Mouse (Mus musculus) embryo, embryonic 10 days (tissue): Measurements from ENCODE around the gene Rsad2.

Experiments used
- DNase-seq: peaks from one replicate; pipeline ENCODE4 v3.0.0-alpha.2; 2015; ENCODE audit warnings: low spot score

Rsad2 gene

DNA sequence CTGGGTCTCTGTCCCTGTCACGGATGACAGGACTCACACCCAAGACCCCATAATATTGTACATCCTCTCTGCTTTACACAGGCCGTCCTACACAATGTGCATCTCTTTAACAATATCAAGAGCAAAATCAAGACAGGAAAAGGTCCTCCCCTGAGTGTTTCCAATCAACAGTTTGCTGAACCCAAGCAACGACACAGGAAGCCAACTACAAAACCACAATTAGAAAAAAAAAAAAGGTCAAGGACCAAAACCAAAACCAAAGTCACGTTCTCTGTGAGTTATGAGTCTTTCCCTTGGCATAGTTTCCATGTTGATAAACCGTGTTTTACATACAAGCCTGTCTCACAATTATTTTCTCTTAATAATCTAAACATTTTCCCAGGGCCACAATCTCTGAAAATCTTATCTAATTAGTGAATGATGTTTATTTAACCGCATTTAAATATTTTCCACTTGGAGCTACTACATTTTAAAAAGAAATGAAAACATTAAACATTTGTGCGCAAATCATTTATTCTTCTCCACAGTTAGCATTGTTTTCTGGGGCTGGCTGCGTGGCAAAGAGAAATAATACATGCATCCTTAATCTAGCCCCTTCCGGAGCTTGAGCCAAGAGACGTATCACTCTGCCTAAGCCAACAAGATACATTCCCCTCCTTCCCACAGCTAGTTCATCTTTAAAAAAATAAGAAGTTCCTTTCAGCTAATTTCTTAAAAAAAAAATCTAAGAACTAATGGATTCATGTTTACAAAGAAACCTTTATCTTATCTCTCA is 54.4 kb downstream of the Rsad2 start:
- DNase-seq: no peak

DNA sequence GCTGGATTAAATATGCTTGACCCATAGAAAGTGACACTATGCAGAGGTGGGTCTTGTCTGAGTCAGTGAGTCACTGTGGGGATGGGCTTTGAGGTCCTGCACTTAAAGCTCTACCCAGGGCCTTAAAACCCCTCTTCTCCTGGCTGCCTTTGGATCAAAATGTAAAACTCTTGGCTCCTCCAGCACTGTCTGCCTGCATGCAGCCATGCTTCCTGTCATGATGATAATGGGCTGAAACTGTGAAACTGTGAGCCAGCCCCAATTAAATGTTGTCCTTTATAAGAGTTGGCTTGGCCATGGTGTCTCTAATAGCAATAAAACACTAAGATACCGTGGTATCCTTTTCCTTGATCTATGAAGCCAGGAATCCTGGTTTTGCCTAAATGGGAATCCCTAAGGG is 55.0 kb downstream of the Rsad2 start:
- no peak for DNase-seq

DNA sequence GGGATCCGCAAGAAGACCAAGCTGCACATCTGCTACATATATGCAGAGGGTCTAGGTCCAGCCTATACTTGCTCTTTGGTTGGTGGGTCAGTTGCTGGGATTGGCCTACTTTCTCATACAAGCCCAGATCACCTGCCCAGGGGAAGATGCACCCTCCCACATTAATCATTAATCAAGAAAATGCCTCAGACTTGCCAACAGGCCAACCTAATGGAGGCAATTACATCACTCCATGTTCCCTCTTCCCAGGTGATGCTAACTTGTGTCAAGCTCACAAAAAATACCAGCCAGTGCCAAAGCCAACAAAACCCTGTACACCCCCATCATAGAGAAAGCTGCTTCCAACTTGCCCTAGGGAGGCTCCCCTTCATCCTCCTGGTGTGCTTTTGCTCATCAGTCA is 55.5 kb downstream of the Rsad2 start:
- DNase-seq: no peak

DNA sequence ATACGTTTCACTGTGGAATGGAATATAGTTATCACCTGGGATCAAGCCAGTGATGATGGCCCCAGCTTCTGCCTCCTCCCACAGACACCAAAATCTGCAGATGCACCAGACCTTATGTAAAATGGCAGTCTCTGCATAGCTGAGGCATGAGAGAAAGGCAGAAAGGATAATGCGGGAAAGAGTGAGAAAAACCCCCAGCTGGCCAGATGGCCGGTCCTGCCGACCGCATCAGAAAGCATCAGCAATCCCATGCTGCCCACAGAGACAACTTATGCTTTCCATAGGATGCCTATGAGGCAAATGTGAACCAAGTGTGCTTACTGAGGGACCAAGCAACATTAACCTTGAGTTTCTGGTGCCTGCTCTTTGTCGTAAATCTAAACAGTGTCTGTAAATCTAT is 56.9 kb downstream of the Rsad2 start:
- DNase-seq: no peak

DNA sequence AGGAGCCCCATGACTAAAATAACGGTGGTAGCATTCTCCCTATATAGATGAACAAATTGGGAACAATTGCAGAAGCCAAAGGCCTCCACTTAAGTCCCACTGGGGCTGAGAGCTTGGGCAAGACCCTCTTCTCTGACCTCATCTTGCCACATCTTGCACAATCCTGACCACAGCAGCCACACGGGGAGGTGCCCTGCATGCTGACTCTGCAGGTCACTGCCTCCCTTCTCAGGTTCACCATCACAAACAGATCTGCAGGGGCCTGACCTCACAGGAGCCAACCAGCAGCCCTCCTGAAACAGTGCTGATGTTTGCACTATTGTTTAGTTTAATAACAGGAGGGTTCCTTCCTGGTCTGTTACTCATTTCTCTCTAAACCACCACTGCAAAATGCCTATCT is 57.7 kb downstream of the Rsad2 start:
- peak; percentile 21 for DNase-seq

DNA sequence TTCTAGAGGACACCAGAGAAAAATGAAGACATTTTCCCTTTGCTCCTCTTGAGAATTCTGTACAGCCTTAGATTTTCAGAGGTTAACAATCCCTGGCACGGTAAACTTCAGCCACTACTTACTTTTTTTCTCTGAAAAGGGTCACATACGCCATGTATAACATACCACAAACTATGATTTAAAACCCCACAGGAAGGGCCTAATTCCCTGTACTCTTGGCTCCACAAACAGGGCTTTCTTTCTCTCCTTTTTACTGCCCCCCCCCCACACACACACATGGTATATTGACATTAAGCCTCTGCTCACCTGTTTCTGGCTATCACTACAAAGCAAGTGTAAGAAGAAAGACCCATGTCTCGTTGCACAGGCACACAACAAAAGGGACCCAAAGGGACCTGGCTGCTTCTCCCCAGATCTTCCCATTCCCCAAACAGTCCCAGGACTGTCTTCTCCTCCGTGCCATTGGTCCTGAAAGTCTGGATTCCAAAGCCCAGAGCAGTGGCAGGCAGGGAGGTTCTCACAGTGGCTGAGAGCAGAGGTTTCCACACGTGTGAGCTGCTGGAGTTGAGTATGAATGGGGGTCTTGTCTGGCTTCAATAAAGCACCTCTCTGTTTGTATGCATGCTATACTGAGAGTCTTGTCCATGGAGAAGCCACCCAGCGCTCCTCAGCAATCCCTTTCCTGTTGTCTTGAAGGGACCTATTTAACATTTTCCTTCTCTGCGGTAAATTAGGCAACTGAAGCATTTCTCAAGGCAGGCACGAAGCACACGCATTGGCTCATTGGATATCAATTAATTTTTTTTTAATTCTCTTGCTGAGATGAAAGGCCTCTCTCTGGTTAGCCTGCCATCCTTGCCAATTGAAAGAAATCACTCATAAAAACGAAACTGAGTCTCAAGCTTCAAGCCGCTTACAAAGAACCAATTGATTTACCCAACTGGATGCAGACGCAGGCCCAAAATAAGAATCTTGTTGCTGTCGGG is 61.5 kb downstream of the Rsad2 start:
- no peak for DNase-seq

DNA sequence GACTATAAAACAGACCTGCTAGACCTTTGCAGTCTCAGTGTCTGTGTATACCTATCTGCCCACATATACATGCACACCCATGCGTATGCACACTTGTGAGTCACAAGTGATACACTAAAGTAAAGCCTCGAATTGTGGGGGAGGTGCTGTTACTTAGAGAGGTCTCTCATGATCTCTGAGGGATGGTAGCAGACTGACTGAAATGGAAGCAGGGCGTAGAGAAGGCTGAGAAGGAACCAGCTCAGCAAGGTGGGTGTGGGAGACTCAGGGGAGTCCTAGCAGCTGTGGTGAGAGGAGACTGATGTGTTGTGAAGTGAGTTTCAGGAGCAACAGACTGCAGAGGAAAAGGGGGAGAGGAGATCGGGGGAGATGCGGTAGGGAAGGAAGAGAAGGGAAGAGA is 63.0 kb downstream of the Rsad2 start:
- no peak for DNase-seq
